Mouse (Mus musculus): ENCODE data around the gene Rpl18a.

Gene Rpl18a

DNA sequence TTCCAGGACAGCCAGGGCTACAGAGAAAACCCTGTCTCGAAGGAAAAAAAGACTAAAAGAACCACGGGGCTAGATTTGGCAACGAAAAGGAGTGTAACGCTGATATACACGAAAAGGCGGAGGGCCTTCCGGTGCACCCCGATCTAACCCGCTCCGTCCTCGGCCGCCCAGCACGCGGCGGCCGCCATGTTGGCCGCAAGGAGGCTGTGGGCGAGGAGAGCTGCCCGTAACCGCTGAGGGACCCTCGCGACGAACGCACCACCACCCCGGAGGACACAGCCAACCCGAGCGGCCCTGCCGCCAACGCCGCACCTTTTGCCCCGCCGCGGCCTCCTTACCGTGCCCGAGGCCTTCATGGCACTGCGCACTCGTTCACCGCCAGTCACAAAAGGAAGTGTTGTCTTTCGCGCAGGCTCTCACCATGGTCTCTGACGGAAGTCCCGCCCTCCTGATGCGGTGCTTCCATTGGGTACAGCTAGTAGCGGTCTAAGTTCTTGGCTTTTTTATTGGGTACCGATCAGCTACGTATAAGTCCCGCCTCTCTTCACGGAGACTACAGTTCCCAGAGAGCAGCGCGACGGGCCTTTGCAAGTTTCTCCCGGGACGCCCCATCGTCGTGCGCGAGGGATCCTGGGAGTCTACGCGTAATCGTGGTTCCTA, at the start of gene Rpl18a:
TSS of gene Rpl18a (minus strand) at position 392 of the 660 bp plus-strand sequence.
- DNase-seq (ENCODE audit: low spot score): peak; percentile 84

DNA sequence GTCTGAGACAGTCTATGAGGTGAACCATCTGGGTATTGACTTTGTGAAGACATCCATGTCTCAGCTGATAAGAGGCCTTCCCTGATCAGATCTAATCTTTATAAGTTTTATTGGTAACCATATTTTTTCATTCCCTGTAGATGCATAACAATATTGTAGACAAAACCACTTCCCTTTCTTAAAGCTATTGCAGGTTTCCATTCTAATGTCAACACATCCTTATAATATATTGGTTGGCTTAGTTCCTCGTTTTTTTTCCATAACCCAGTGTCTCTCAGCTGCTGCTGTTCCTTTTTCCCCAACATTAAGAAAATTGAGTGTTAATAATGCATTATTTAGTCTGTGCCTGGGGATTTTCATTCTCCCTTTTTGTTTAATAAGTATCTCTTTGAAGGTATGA, 46.0 kb upstream of the Rpl18a start:
- no peak for DNase-seq (ENCODE audit: low spot score)

DNA sequence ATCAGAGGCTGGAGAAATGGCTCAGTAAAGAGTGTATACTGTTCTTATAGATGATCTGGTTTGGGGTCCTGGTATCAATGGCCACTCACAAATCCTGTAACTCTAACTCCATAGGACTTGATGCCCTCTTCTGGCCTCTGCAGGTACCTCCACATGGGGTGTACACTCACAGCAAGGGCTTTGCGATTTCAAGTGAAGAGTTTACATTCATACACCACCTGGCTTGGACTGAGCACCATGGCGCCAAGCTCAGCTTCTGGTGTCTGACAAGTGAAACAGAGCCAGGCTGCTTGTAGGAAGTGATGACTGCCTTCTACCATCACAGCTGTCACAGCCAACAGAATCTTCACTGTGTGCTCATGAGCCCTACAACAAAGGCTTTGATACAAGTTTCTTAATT, 44.3 kb upstream of the Rpl18a start:
- no peak for DNase-seq (ENCODE audit: low spot score)

DNA sequence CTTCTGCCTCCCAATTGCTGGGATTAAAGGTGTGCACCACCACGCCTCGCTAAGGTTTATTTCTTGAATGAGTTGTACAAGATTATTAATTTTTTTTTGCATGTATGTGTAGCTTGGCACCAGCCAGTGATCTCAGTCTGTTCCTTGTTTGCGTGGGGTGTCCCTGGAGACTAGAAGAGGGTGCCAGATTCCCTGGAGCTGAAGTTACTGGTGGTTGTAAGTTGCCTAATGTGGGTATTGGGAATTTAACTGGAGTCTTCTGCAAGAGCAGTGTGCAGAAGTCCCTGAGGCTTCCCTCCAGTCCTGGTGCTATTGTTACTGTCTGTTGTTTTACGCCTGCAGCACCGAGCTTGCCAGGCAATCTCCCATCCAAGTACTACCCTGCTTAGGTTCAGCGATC, 40.0 kb upstream of the Rpl18a start:
- no peak for DNase-seq (ENCODE audit: low spot score)

DNA sequence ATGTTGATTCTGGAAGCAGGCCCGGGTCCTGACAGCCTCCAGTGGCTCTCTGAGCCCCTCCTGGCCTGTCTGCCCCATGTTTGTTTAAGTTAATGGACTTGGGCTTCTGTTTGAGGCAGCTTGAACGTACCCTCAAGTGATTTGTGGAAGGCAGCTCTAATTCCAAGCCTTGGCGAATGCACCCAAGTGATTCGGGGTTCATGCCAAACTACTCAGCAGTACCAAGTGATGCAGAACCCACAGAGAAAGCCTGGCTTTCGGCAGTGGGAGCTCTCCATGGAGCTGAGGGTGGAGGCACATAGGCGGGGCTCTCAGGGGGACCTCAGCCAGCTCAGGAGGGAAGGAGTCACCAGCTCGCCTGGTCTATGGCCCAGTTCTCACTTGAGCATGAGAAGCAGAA, 37.6 kb upstream of the Rpl18a start:
- no peak for DNase-seq (ENCODE audit: low spot score)

- no peak for DNase-seq (ENCODE audit: low spot score)
Observed at GRCm38 (mm10) chr8:70933036-70933435, 35.8 kb upstream of the Rpl18a start.

DNA sequence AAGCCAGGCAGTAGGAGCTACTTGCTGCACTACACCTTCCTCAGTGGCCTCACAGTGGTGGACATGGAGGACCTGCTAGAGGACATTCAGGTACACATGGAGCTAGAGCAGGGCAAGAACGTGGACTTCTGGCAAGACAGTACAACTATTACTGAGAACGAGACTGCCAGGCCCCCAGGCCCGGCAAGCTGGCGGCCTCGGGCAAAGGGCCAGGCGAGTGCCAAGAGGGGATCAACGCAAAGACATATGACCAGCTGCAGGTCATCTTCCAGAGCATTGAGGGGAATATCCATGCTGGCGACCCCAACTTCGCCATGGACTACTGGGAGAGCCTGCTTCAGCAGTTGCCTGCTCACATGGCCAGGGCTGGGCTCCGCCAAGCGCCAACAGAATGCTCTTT, 34.5 kb upstream of the Rpl18a start:
- DNase-seq (ENCODE audit: low spot score): no peak

GRCm38 (mm10) chr8:70928778-70929322, 31.6 kb upstream of the Rpl18a start:
- DNase-seq (ENCODE audit: low spot score): no peak

GRCm38 (mm10) chr8:70928096-70928495, 30.9 kb upstream of the Rpl18a start:
- no peak for DNase-seq (ENCODE audit: low spot score)

DNA sequence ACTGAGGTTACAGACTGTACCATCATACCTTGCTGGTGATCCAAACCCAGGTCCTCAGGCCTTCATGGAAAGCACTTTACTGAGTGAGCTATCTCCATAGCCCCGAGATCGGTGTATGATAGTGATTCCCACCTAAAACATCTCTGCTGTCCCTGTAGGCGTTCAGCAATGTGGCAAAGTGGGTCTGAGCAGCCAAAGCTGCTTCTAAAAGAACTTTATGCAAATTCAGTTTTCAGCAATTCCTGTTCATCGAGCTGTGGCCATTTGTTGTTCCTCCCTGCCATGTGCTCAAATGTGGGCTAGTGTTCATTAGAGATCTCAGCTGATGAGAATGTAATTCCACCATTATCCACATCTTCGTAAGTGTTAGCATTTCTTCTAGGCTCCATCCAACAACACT, 29.2 kb upstream of the Rpl18a start:
- DNase-seq (ENCODE audit: low spot score): no peak

GRCm38 (mm10) chr8:70925754-70926153, 28.5 kb upstream of the Rpl18a start:
- DNase-seq (ENCODE audit: low spot score): no peak

DNA sequence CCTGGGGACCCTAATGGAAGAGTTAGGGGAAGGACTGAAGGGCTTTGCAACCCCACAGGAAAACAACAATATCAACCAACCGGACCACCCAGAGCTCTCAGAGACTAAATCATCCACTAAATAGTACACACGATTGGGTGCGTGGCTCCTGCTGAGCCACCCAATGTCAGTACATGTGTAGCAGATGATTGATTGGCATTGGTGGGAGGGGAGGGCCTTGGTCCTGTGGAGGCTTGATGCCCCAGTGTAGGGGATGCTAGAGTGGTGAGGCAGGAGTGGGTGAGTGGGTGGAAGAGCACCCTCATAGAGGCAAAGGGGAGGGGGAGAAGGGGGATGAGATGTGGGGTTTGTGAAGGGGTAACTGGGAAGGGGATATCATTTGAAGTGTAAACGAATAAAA, 26.9 kb upstream of the Rpl18a start:
- DNase-seq (ENCODE audit: low spot score): no peak

GRCm38 (mm10) chr8:70920049-70920922, 23.1 kb upstream of the Rpl18a start:
- DNase-seq (ENCODE audit: low spot score): no peak

- no peak for DNase-seq (ENCODE audit: low spot score)
Observed at GRCm38 (mm10) chr8:70914704-70915103, 17.5 kb upstream of the Rpl18a start.

- DNase-seq (ENCODE audit: low spot score): no peak
Observed at GRCm38 (mm10) chr8:70913523-70913922, 16.3 kb upstream of the Rpl18a start.

DNA sequence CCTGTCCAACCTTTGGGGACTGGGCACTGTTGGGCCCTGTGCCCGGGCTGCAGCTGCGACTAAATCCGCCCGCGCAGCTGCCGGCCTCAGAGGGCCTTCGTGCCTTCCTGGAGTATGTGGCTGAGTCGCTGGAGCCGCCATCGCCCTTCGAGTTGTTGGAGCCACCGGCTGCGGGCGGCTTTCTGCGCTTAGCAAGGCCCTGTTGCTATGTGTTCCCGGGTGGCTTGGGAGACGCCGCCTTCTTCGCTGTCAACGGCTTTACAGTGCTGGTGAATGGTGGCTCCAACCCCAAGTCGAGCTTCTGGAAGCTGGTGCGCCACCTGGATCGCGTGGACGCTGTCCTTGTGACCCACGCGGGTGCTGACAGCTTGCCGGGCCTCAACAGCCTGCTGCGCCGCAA, 15.7 kb upstream of the Rpl18a start:
- no peak for DNase-seq (ENCODE audit: low spot score)

DNA sequence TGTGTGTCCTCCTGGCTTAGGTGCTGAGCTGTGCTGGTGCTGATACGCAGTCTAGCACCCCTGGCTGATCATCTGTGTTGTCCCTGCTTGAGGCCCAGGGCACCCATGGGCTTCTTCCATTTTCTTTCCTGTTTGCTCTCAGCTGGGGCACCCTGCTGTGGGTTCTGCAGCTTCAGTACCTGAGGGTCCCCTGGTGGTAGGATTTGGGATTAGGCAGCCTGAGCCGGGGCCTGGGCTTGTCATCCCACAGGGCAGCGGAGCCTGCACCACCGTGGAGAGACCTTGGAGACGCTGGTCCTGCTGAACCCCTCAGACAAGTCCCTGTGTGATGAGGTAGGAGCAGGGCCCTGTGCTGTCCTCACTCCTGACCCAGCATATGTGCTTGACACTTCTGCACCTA, 14.4 kb upstream of the Rpl18a start:
- no peak for DNase-seq (ENCODE audit: low spot score)

DNA sequence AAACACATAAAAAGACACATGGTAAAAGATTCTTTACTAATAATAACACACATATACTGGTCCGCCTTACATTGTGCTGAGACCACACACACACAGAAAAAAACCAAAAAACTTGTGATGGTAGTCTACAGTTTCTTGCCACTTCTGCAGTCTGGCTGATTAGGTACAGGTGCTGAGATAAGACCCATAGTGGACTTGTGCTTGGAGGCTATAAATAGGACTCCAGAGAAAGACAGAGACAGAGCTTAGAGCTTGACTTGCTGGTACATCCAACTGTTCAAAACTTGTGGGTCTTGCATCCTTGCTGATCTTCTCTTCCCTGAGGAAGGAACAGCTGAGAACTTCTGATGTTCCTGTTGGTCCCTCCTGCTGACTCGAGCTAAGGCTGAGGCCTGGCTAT, 10.3 kb upstream of the Rpl18a start:
- no peak for DNase-seq (ENCODE audit: low spot score)

DNA sequence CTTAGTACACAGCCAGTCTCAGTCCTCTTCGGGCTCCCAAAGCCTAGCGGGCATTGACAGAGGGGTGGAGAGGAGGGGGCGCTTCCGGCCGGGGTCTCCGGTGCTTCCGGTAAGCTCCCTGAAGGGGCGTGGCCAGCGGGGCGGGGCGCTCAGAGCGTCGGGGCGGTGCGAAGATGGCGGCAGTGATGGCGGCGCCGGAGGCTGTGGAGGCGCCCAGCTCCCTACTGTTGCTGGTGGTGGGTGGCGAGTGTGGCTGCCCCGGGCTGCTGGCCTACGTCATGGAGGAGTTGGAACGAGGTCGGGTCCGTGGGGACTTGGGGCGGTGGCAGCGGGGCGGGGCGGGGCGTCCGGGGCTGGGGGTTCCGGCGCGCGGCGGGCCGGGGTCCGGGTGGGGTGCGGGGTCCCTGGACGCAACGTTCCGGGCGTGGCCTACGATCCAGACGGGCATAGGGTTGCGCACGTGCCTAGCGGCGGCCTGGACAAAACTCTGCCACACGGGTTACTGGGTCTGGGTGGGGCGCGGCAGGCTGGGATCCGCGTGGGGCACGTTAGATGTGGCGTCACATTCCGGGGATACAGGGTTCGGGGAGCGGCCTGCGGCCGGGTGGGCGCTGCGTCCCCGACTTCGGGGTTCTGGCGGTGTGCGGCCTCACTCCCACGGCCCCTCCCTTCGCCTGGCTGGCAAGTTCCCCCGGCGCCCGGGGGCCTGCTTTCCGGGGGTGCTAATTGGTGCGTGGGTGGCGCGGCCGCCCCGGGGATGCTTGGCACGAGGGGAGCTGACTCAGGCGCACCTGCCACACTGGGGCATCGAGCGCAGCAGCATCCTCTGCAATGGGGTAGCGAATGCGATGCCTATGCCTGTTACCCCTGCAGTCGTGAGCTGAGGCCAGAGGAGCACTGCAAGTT, 8.9 kb upstream of the Rpl18a start, which contains the start of gene Map1s:
TSS of gene Map1s (plus strand) at position 102 of the 906 bp plus-strand sequence.
- peak; percentile 49 for DNase-seq (ENCODE audit: low spot score)

DNA sequence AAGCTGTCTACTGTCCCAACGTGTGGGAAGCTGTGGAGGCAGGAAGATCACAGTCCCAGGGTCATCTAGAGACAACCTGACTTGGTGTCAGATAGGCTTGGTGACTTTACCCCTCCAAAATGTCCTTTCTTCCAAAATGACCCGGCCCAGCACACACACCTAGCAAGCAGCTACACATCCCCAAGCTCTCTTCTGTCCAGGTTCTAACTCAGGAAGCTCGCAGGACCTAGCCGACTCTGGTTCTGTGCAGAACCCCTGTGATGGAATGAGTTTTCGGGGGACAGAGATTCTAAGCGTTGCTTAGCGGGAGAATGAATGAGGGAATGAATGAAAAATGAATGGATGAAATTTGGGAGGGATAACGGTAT, 8.2 kb upstream of the Rpl18a start:
- no peak for DNase-seq (ENCODE audit: low spot score)

- no peak for DNase-seq (ENCODE audit: low spot score)
Observed at GRCm38 (mm10) chr8:70904532-70904931, 7.3 kb upstream of the Rpl18a start.

DNA sequence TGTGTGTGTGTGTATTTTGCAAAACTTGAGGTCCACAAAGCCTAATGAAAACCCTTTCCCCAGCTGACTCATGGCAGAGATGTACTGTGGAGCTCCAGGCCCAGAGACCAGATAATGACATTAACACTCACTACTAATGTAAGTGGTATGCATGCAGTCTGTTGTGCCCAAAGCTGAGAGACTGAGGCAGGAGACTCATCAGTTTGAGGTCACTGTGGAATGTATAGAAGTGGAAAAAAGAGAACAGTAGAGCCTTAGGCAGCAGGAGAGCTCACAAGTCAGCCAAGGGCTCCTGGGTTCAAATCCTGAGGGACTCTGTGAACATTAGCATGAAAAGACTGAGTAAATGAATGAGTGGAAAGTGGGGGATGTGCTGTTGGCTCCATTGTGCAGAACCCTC, 6.4 kb upstream of the Rpl18a start:
- no peak for DNase-seq (ENCODE audit: low spot score)

All from ovary, postnatal 10 days (tissue).